Mouse (Mus musculus) cerebellum, adult 2 months (tissue): ENCODE results near the gene Spata16.

Experiments
- CTCF ChIP-seq: fragments of 200-500 bp; IDR thresholded peaks from 2 replicates; pipeline ENCODE4 v1.5.1; 2011; ENCODE audit warnings: low read depth, mild to moderate bottlenecking, control low read depth, low read length, moderate library complexity, borderline replicate concordance; ENCODE audit not compliant: insufficient read depth
- POLR2A ChIP-seq: fragments of 200-500 bp; IDR thresholded peaks from 2 replicates; pipeline ENCODE4 v1.6.1; 2011; ENCODE audit warnings: low read length, control low read depth, borderline replicate concordance; ENCODE audit not compliant: insufficient read depth

GRCm38 (mm10) chr3:26980371-26980770 is 343.0 kb downstream of the Spata16 start:
- TF ChIP-seq CTCF: no peak
- no peak for TF ChIP-seq POLR2A
